Mouse (Mus musculus): ENCODE data around the gene Acp5.

DNA sequence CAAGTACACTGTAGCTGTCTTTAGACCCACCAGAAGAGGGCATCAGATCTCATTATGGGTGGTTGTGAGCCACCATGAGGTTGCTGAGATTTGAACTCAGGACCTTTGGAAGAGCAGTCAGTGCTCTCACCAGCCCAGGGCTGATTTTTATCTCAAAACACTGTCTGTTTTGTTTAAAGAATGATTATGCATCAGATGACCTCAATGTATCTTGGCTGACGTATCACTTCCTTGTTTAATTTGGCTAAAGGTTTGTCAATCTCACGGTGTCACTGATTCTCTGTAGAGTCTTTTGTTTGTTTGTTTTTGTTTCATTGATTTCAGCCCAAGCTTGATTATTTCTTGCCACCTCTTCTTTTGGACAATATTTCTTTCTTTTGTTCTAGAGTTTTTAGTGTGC is 15.4 kb upstream of the Acp5 start:
- TF ChIP-seq POLR2A (IDR thresholded peaks at IDR 0.05; ENCODE audit: low read depth, low read length) (no peak), TBP (conservative IDR thresholded peaks at IDR 0.05; ENCODE audit: low read depth, low read length) (no peak), ZKSCAN1 (IDR thresholded peaks at IDR 0.05; ENCODE audit: borderline replicate concordance, low read depth, low read length) (no peak), CTCF (conservative IDR thresholded peaks at IDR 0.05 in 1 of 2, IDR thresholded peaks at IDR 0.05 in 1 of 2; ENCODE audit: low read depth in 2 of 2, low read length in 2 of 2) (no peak), BHLHE40 (IDR thresholded peaks at IDR 0.05; ENCODE audit: low read depth, low read length) (no peak), USF1 (IDR thresholded peaks at IDR 0.05; ENCODE audit: low read depth, low read length) (no peak), SMC3 (IDR thresholded peaks at IDR 0.05; ENCODE audit: low read depth, low read length) (no peak), USF2 (conservative IDR thresholded peaks at IDR 0.05; ENCODE audit: low read depth, low read length) (no peak), MAFK (IDR thresholded peaks at IDR 0.05; ENCODE audit: insufficient replicate concordance, low read length) (no peak), ZC3H11A (IDR thresholded peaks at IDR 0.05; ENCODE audit: low read depth, low read length) (no peak), ELF1 (IDR thresholded peaks at IDR 0.05; ENCODE audit: low read depth, low read length) (no peak)

All from CH12.LX (cell line).